Mouse (Mus musculus) myocyte (in vitro differentiated cells): ENCODE data around the gene Mrps27. TPM values are rescaled to one million over a fixed set of nuclear protein-coding genes. Genes with fewer than 3 reads are reported as not detected.

Experiments
- H3K27me3 ChIP-seq: one replicate; pipeline ENCODE4 v1.6.1; 2011; ENCODE audit not compliant: control insufficient read depth, insufficient read depth, insufficient read length
- H3K36me3 ChIP-seq: one replicate; pipeline ENCODE4 v1.6.1; 2011; ENCODE audit not compliant: control insufficient read depth, insufficient read depth
- H3K4me2 ChIP-seq: one replicate; pipeline ENCODE4 v1.6.1; 2011; ENCODE audit warnings: low read depth, control low read depth
- H3K4me3 ChIP-seq: one replicate; pipeline ENCODE4 v1.5.1; 2011; ENCODE audit warnings: mild to moderate bottlenecking, control low read depth, moderate library complexity
- H3K79me2 ChIP-seq: one replicate; pipeline ENCODE4 v1.6.1; 2011; ENCODE audit not compliant: control insufficient read depth, insufficient read depth
- H3ac ChIP-seq: one replicate; pipeline ENCODE4 v1.6.1; 2011; ENCODE audit not compliant: control insufficient read depth, insufficient read length
- CEBPB ChIP-seq: IDR thresholded peaks from 2 replicates; pipeline ENCODE4 v1.6.1; 2011; ENCODE audit warnings: mild to moderate bottlenecking, moderate library complexity; ENCODE audit not compliant: poor library complexity, insufficient read depth, severe bottlenecking
- E2F4 ChIP-seq: IDR thresholded peaks from one replicate; pipeline ENCODE4 v1.6.1; 2011; ENCODE audit warnings: mild to moderate bottlenecking, control low read depth, moderate library complexity; ENCODE audit not compliant: insufficient read depth
- MAX ChIP-seq: IDR thresholded peaks from one replicate; pipeline ENCODE4 v1.6.1; 2011; ENCODE audit warnings: low read depth, mild to moderate bottlenecking, control low read depth
- MYOD1 ChIP-seq, 3 experiments: IDR thresholded peaks; one replicate each; pipeline ENCODE4 v1.6.1; 2011; ENCODE audit warnings: control low read depth in 2 of 3, low read depth in 2 of 3, mild to moderate bottlenecking in 2 of 3, moderate library complexity in 1 of 3; ENCODE audit not compliant: insufficient read length in 2 of 3, control insufficient read depth in 1 of 3
- MYOG ChIP-seq, 3 experiments: IDR thresholded peaks; one replicate each; pipeline ENCODE4 v1.6.1; 2011; ENCODE audit warnings: control low read depth in 2 of 3, low read depth in 2 of 3, mild to moderate bottlenecking in 2 of 3; ENCODE audit not compliant: insufficient read length in 2 of 3, control insufficient read depth in 1 of 3, insufficient read depth in 1 of 3
- POLR2A ChIP-seq: IDR thresholded peaks from one replicate; pipeline ENCODE4 v1.6.1; 2011; ENCODE audit warnings: low read depth, mild to moderate bottlenecking, control low read depth, moderate library complexity; ENCODE audit not compliant: insufficient read length
- POLR2AphosphoS2 ChIP-seq: IDR thresholded peaks from one replicate; pipeline ENCODE4 v1.6.1; 2011; ENCODE audit warnings: low read depth, control low read depth; ENCODE audit not compliant: insufficient read length
- REST ChIP-seq: IDR thresholded peaks from one replicate; pipeline ENCODE4 v1.6.1; 2011; ENCODE audit warnings: mild to moderate bottlenecking, control low read depth, moderate library complexity; ENCODE audit not compliant: insufficient read depth, insufficient read length
- SRF ChIP-seq: IDR thresholded peaks from one replicate; pipeline ENCODE4 v1.6.1; 2011; ENCODE audit warnings: low read depth; ENCODE audit not compliant: control insufficient read depth, insufficient read length
- TCF12 ChIP-seq: IDR thresholded peaks from one replicate; pipeline ENCODE4 v1.6.1; 2011; ENCODE audit warnings: mild to moderate bottlenecking, control low read depth; ENCODE audit not compliant: poor library complexity, insufficient read depth, severe bottlenecking
- TCF3 ChIP-seq: IDR thresholded peaks from one replicate; pipeline ENCODE4 v1.6.1; 2011; ENCODE audit warnings: low read depth, control low read depth; ENCODE audit not compliant: insufficient read length
- USF1 ChIP-seq: IDR thresholded peaks from one replicate; pipeline ENCODE4 v1.6.1; 2011; ENCODE audit warnings: low read depth, mild to moderate bottlenecking, control low read depth, moderate library complexity
- polyA plus RNA-seq: library from polyadenylated mRNA; unstranded; fragments of >200 nt; fragmentation: generic; extraction: Trizol; gene quantifications from one replicate; pipeline ENCODE4 v1.2.1, GENCODE M21; 2012; ENCODE audit warnings: missing spikeins

The Mrps27 gene
- polyA plus RNA-seq, 1 experiment: 34.2 TPM

DNA sequence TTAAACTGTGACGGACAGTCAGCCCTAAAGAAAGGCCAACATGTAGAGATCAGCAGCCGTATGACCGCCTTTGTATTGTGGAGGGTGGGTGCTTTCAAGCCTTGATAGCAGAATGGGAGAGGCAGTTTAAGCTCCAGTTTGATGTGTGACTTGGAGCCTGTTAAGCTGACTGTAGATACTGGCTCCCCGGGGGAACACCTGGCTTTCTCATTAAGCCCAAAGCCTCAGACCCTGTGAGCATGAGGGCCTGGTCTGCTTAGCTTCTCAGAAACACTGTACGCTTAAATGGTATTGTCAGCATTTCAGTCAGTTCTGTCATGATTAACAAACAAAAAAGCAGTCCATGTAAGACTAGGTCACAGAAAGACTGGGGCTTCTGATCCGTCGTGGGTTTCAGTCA lies 29.1 kb downstream of the Mrps27 start:
- H3K4me3 ChIP-seq: no peak overlapping the region
- H3K36me3 ChIP-seq: peaks cover 3% of the 10 kb centered on the region
- H3K4me2 ChIP-seq: no peak overlapping the region
- H3K79me2 ChIP-seq: no peaks in the 10 kb centered on the region
- no peak for TF ChIP-seq USF1
- no peak for TF ChIP-seq E2F4
- no peak for TF ChIP-seq CEBPB
- no peak for TF ChIP-seq MAX
- no peak for TF ChIP-seq REST
- no peak for TF ChIP-seq POLR2A
- H3ac ChIP-seq: no peak overlapping the region
- no peaks in the 10 kb centered on the region for H3K27me3 ChIP-seq

DNA sequence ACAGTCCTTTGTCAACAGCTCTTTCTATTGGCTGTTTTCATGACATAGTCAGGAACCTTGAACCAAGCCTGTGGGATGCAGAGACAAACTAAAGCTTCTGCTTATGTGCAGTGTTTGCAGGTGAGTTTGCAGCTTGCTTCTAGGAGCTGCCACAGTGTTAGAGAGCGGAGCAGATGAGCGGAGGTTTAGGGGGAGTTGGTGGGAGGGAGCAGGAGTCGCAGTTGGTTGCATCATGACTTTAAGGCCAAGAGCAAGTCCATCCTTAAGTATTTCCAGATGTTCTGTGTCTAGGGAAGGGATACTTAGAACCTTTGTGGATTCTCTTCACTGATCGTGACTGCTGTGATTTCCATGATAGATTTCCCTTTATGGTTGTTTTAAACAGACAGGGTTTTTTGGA lies 29.6 kb downstream of the Mrps27 start:
- Histone ChIP-seq H3K4me2 (no peak overlapping the region), H3K27me3 (no peaks in the 10 kb centered on the region), H3ac (no peak overlapping the region), H3K4me3 (no peak overlapping the region), H3K36me3 (peaks cover 3% of the 10 kb centered on the region), H3K79me2 (no peaks in the 10 kb centered on the region)
- no peak for TF ChIP-seq REST
- no peak for TF ChIP-seq CEBPB
- TF ChIP-seq POLR2AphosphoS2: no peak
- TF ChIP-seq USF1: no peak
- no peak for TF ChIP-seq TCF3
- TF ChIP-seq E2F4: no peak
- no peak for TF ChIP-seq SRF
- no peak for TF ChIP-seq MYOD1 (IDR thresholded peaks at IDR 0.05; ENCODE audit: control insufficient read depth in 1 of 3, insufficient read length in 2 of 3, low read depth in 2 of 3)
- TF ChIP-seq TCF12: no peak
- TF ChIP-seq MYOG (IDR thresholded peaks at IDR 0.05; ENCODE audit: control insufficient read depth in 1 of 3, insufficient read depth in 1 of 3, insufficient read length in 2 of 3, low read depth in 2 of 3): no peak
- TF ChIP-seq POLR2A: no peak
- no peak for TF ChIP-seq MAX

DNA sequence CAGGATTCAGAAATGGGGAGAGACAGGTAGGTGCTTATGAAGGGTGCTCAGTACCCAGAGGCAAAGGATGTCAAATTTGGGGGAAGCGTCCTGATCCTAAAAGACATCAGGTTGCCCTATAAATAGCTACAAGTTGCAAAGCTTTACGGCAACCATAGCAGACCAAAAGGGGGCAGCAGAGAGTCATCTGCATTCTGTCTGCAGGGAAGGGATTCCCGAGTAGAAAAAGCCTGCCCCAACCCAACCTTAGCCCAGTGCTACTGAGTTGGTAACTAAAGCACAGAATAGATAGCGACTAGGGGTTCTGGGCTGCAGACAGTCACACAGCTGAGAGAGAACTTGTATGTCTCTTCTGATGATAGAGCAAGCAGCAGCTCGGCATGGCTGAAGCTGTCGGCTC lies 31.0 kb downstream of the Mrps27 start:
- Histone ChIP-seq H3K4me2 (no peak overlapping the region), H3ac (no peak overlapping the region), H3K36me3 (no peaks in the 10 kb centered on the region), H3K79me2 (no peaks in the 10 kb centered on the region), H3K4me3 (no peak overlapping the region), H3K27me3 (no peaks in the 10 kb centered on the region)
- TF ChIP-seq TCF12 (no peak), MYOD1 (IDR thresholded peaks at IDR 0.05; ENCODE audit: control insufficient read depth in 1 of 3, insufficient read length in 2 of 3, low read depth in 2 of 3) (no peak), REST (no peak), USF1 (no peak), E2F4 (no peak), POLR2AphosphoS2 (no peak), POLR2A (no peak), CEBPB (no peak), TCF3 (no peak), MYOG (IDR thresholded peaks at IDR 0.05; ENCODE audit: control insufficient read depth in 1 of 3, insufficient read depth in 1 of 3, insufficient read length in 2 of 3, low read depth in 2 of 3) (no peak), SRF (no peak), MAX (no peak)

DNA sequence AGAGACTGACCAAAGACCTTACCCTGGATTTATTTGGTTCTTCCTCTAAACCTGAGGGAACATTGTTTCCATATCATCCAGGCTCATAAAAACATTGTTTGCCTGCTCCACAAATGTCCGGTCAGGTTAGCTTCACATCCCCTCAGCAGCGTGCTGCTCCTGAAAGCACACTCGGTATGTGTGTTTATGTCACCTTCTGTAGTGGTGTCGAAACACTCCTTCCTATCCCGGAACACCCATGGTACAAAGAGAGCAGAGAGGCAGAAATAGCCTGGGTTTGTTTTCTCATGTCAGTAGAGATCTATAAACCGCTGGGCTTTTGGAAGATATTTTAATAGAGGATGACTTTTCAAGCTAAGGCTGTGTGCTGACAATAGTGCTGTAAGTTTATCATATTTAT lies 32.5 kb downstream of the Mrps27 start:
- Histone ChIP-seq H3K4me3 (no peak overlapping the region), H3K27me3 (no peaks in the 10 kb centered on the region), H3K36me3 (no peaks in the 10 kb centered on the region), H3ac (no peak overlapping the region), H3K79me2 (no peaks in the 10 kb centered on the region), H3K4me2 (no peak overlapping the region)
- no peak for TF ChIP-seq SRF
- no peak for TF ChIP-seq REST
- TF ChIP-seq TCF12: no peak
- TF ChIP-seq E2F4: no peak
- no peak for TF ChIP-seq POLR2AphosphoS2
- no peak for TF ChIP-seq MAX
- no peak for TF ChIP-seq MYOG (IDR thresholded peaks at IDR 0.05; ENCODE audit: control insufficient read depth in 1 of 3, insufficient read depth in 1 of 3, insufficient read length in 2 of 3, low read depth in 2 of 3)
- no peak for TF ChIP-seq CEBPB
- TF ChIP-seq TCF3: no peak
- no peak for TF ChIP-seq MYOD1 (IDR thresholded peaks at IDR 0.05; ENCODE audit: control insufficient read depth in 1 of 3, insufficient read length in 2 of 3, low read depth in 2 of 3)
- TF ChIP-seq POLR2A: no peak

DNA sequence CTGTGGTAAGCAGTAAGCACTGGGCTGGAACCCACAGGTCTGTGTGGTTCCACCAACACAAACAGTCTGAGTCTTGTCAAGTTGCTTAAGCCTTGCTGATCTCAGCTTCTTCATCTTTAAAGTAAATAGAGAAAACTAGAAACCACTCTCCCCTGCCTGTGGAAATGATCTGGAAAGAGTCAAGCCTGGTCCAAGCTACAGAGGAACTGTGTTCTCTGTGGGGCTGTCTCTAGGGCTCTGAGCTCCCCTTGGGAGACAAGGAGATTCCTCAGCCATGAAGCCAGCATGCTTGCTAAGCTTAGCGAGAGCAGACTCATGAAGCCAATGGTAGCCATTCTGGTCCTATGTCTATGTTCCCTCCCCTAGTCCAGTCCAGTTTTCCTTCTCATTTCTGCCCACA lies 33.6 kb downstream of the Mrps27 start:
- H3K79me2 ChIP-seq: no peaks in the 10 kb centered on the region
- TF ChIP-seq E2F4 (no peak), TCF3 (no peak), POLR2AphosphoS2 (no peak), POLR2A (no peak), MAX (no peak), TCF12 (no peak), USF1 (no peak), MYOD1 (IDR thresholded peaks at IDR 0.05; ENCODE audit: control insufficient read depth in 1 of 3, insufficient read length in 2 of 3, low read depth in 2 of 3) (no peak), CEBPB (no peak), SRF (no peak), MYOG (IDR thresholded peaks at IDR 0.05; ENCODE audit: control insufficient read depth in 1 of 3, insufficient read depth in 1 of 3, insufficient read length in 2 of 3, low read depth in 2 of 3) (no peak), REST (no peak)

More for the DNA sequence above, 33.6 kb downstream of the Mrps27 start:
- no peaks in the 10 kb centered on the region for H3K36me3 ChIP-seq
- no peak overlapping the region for H3K4me2 ChIP-seq
- H3K27me3 ChIP-seq: no peaks in the 10 kb centered on the region
- no peak overlapping the region for H3ac ChIP-seq
- H3K4me3 ChIP-seq: no peak overlapping the region
